Mouse (Mus musculus): ENCODE data around the gene Cdh12.

DNA sequence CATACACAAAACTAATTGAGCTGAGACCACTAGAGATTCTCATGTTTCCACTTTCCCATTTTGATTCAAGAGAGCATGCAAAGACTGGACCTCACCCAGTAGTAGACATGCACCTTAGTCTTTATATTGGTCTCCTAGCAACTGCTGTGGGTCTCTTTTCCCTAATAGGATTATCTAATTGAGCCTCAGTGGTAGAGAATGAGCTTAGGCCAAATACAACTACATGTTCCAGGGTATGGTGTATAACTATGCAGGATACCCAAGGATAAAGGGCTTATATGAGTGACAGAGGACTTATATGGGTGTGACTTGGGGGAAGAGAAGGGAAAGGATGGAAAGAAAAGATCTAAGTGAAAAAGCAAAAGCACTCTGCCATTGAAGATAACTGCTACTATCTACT, 683.9 kb downstream of the Cdh12 start:
- TF ChIP-seq ZNF384 (IDR thresholded peaks at IDR 0.05; ENCODE audit: low read depth, low read length) = no peak
- TF ChIP-seq MAFK (IDR thresholded peaks at IDR 0.05; ENCODE audit: insufficient read depth, low read depth, low read length) = no peak
- TF ChIP-seq CHD2 (IDR thresholded peaks at IDR 0.05; ENCODE audit: low read depth, low read length) = no peak
- TF ChIP-seq ZC3H11A (IDR thresholded peaks at IDR 0.05; ENCODE audit: borderline replicate concordance, low read depth, low read length) = no peak
- TF ChIP-seq HCFC1 (IDR thresholded peaks at IDR 0.05; ENCODE audit: borderline replicate concordance, insufficient read depth, low read length) = no peak

Measured in ES-E14 (cell line).